Comparison of ENCODE assay signal across 11 mouse cellular contexts in the genomic region with DNA sequence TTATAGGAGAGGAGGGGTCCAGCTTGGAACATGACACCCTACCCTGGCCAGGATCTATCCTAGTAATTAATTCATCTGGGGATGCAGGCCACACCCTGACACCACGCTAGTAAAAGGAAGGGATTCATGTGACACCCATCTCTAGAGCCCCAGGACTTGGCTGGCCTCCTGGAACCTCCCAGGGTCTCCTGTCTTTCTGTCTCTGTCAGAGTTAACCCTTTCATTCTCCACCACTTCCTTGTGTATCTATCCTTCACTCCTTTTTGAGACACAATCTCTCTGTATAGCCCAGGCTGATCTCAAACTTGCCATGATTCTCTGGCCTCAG. TPM values are rescaled to one million over a fixed set of nuclear protein-coding genes. Genes with fewer than 3 reads are reported as not detected.
DNase-seq lines count a peak whose midpoint lies in the region; ATAC-seq and TF ChIP-seq lines count a peak whose summit lies in the region.
"Had no signal": no experiment of that assay in that cellular context is flagged by ENCODE, and none has a peak within 500 bp of the region (broad histone marks: within the 10 kb centered on the region; RNA-seq: fewer than 3 reads in every experiment).

No protein-coding gene starts in this region.

- in situ Hi-C loops in CH12.LX (cut with MboI; ENCODE audit: low pct_ligation_motif_present, low pct_unique_long_range_greater_than_20kb, low sequenced_read_pairs), result loop anchor here (5.0 kb wide), 1 partner anchor 70 kb away; no protein-coding TSS in a partner anchor

- peak overlapping the region; percentile 96 for H3K9ac ChIP-seq in heart, embryonic 11.5 days (ENCODE audit: low read depth, low read length)
- no peak overlapping the region for H3K9ac ChIP-seq in limb, embryonic 14.5 days (ENCODE audit: low read depth, low read length, severe bottlenecking)
- no peak overlapping the region for H3K9ac ChIP-seq in CH12.LX (ENCODE audit: insufficient read depth, low read depth)

- H3K27ac ChIP-seq in heart, embryonic 11.5 days (ENCODE audit: low read depth, low read length), result peak overlapping the region; percentile 100
- no peak overlapping the region for H3K27ac ChIP-seq in limb, embryonic 14.5 days (replicated peaks; ENCODE audit: low read depth, low read length)
- no peak overlapping the region for H3K27ac ChIP-seq in limb, embryonic 10.5 days
- H3K27ac ChIP-seq in CH12.LX (ENCODE audit: insufficient read depth, low read depth), result no peak overlapping the region
- 0 out of 2 replicates have a peak overlapping the region, but pooled peaks have one; percentile 58 for H3K27ac ChIP-seq in embryonic facial prominence, embryonic 10.5 days (replicated peaks)

- no peak for TF ChIP-seq EP300 in CH12.LX (IDR thresholded peaks at IDR 0.05; ENCODE audit: low read length)

- no peak for TF ChIP-seq POLR2A in limb, embryonic 14.5 days (IDR thresholded peaks at IDR 0.05; ENCODE audit: borderline replicate concordance, extremely low read depth, insufficient read depth, insufficient read length)
- no peak for TF ChIP-seq POLR2A in CH12.LX (IDR thresholded peaks at IDR 0.05; ENCODE audit: low read depth, low read length)

- no peak for ATAC-seq in heart, embryonic 11.5 days (replicated peaks; ENCODE audit: insufficient number of reproducible peaks, low FRiP score, low TSS enrichment)
- no peak for ATAC-seq in limb, embryonic 14.5 days (ENCODE audit: low FRiP score, low read depth)

- WGBS in heart, embryonic 11.5 days (ENCODE audit: insufficient replicate concordance), result 0% methylated on average over 1 of the region's 1 CpGs
- WGBS in limb, embryonic 14.5 days, result 0% methylated on average over 1 of the region's 1 CpGs
- 33% methylated on average over 1 of the region's 1 CpGs for whole genome bisulfite sequencing in limb, embryonic 10.5 days
- 9% methylated on average over 1 of the region's 1 CpGs for WGBS in embryonic facial prominence, embryonic 10.5 days

- no peak for DNase-seq in heart, adult 8-10 months (ENCODE audit: low spot score)
- DNase-seq in limb, embryonic 14.5 days (ENCODE audit: low spot score), result peak; percentile 35
- no peak for DNase-seq in limb, embryonic 10.5 days (ENCODE audit: low spot score)
- DNase-seq in CH12.LX (ENCODE audit: extremely low read depth), result no peak
- no peak for DNase-seq in embryonic facial prominence, embryonic 10.5 days (ENCODE audit: low spot score)
- DNase-seq in thymus, postnatal 4 days, result no peak
- DNase-seq: adrenal gland, postnatal 10 days; kidney, postnatal 25 days had no signal

- no peaks in the 10 kb centered on the region for H3K36me3 ChIP-seq in heart, embryonic 11.5 days (ENCODE audit: control insufficient read depth, insufficient read depth, low read length)
- no peaks in the 10 kb centered on the region; the same call in 1 of the 2 replicates for H3K36me3 ChIP-seq in limb, embryonic 14.5 days (ENCODE audit: control insufficient read depth, insufficient read depth, low read length)
- H3K36me3 ChIP-seq in limb, embryonic 10.5 days, result peaks cover 4% of the 10 kb centered on the region
- H3K36me3 ChIP-seq in CH12.LX (replicated peaks in 1 of 2; ENCODE audit: control insufficient read depth in 1 of 2, insufficient read depth in 1 of 2, low read length in 1 of 2), result peaks cover 4 to 27% of the 10 kb centered on the region in 2 experiments
- peaks cover 3% of the 10 kb centered on the region; the same call in 1 of the 2 replicates for H3K36me3 ChIP-seq in embryonic facial prominence, embryonic 10.5 days (replicated peaks)

- no peaks in the 10 kb centered on the region for H3K79me2 ChIP-seq in CH12.LX (replicated peaks; ENCODE audit: control insufficient read depth, extremely low read depth, insufficient read depth, poor library complexity, severe bottlenecking)

- no peak for TF ChIP-seq RAD21 in CH12.LX (IDR thresholded peaks at IDR 0.05; ENCODE audit: low read depth, low read length)

- H3K4me1 ChIP-seq in heart, embryonic 11.5 days (ENCODE audit: control insufficient read depth, insufficient read depth, low read length), result peaks cover 61% of the 10 kb centered on the region
- H3K4me1 ChIP-seq in limb, embryonic 14.5 days (ENCODE audit: control insufficient read depth, insufficient read depth, low read length), result no peaks in the 10 kb centered on the region; the same call in 1 of the 2 replicates
- H3K4me1 ChIP-seq in limb, embryonic 10.5 days, result peaks cover 35% of the 10 kb centered on the region
- H3K4me1 ChIP-seq in CH12.LX (ENCODE audit: control insufficient read depth in 1 of 2, insufficient read depth in 2 of 2), result peaks cover 8 to 29% of the 10 kb centered on the region in 2 experiments
- H3K4me1 ChIP-seq in embryonic facial prominence, embryonic 10.5 days, result peaks cover 64% of the 10 kb centered on the region

- peak overlapping the region; percentile 71 for H3K4me2 ChIP-seq in heart, embryonic 11.5 days
- H3K4me2 ChIP-seq in limb, embryonic 14.5 days (replicated peaks; ENCODE audit: low read depth, low read length, severe bottlenecking), result no peak overlapping the region
- H3K4me2 ChIP-seq in CH12.LX (ENCODE audit: insufficient read depth, low read depth, poor library complexity, severe bottlenecking), result no peak overlapping the region

- H3K27me3 ChIP-seq in heart, embryonic 11.5 days (ENCODE audit: control insufficient read depth, insufficient read depth, low read length), result no peaks in the 10 kb centered on the region
- peaks cover 24% of the 10 kb centered on the region for H3K27me3 ChIP-seq in limb, embryonic 14.5 days (ENCODE audit: control insufficient read depth, insufficient read depth, low read length)
- peaks cover 48% of the 10 kb centered on the region for H3K27me3 ChIP-seq in limb, embryonic 10.5 days (ENCODE audit: low read depth, poor library complexity, severe bottlenecking)
- H3K27me3 ChIP-seq in CH12.LX (replicated peaks), result peaks cover 28% of the 10 kb centered on the region
- H3K27me3 ChIP-seq in embryonic facial prominence, embryonic 10.5 days (replicated peaks; ENCODE audit: low read depth, poor library complexity, severe bottlenecking), result peaks cover 45% of the 10 kb centered on the region

- H3K9me3 ChIP-seq in heart, embryonic 11.5 days (replicated peaks; ENCODE audit: control insufficient read depth, low read length), result no peaks in the 10 kb centered on the region
- H3K9me3 ChIP-seq in limb, embryonic 14.5 days (ENCODE audit: control insufficient read depth, low read length), result no peaks in the 10 kb centered on the region
- no peaks in the 10 kb centered on the region for H3K9me3 ChIP-seq in limb, embryonic 10.5 days (replicated peaks)
- no peaks in the 10 kb centered on the region for H3K9me3 ChIP-seq in CH12.LX (replicated peaks; ENCODE audit: low read length)
- H3K9me3 ChIP-seq in embryonic facial prominence, embryonic 10.5 days, result no peaks in the 10 kb centered on the region

- dilution Hi-C loops in CH12.LX (cut with MboI; ENCODE audit: extremely low pct_ligation_motif_present, extremely low pct_unique_long_range_greater_than_20kb, low sequenced_read_pairs), result no loop called here

- H3K4me3 ChIP-seq in heart, embryonic 11.5 days (ENCODE audit: low read depth, low read length), result no peak overlapping the region
- no peak overlapping the region for H3K4me3 ChIP-seq in limb, embryonic 14.5 days (replicated peaks; ENCODE audit: low read length)
- no peak overlapping the region for H3K4me3 ChIP-seq in limb, embryonic 10.5 days
- no peak overlapping the region for H3K4me3 ChIP-seq in CH12.LX (replicated peaks in 1 of 3; ENCODE audit: low read depth in 2 of 3, low read length in 2 of 3, poor library complexity in 1 of 3)
- H3K4me3 ChIP-seq in embryonic facial prominence, embryonic 10.5 days, result no peak overlapping the region

- TF ChIP-seq CTCF in CH12.LX (conservative IDR thresholded peaks at IDR 0.05 in 1 of 2, IDR thresholded peaks at IDR 0.05 in 1 of 2; ENCODE audit: low read depth in 2 of 2, low read length in 2 of 2), result no peak

RNA-seq across cellular contexts. Expression of a gene that starts 4.7 kb away (rescaled TPM):
- polyA plus RNA-seq in heart, embryonic 11.5 days (2014; fragmentation: Nextera tagmentation; extraction: Ambion mirVana), result 169 and 181 TPM in 2 replicates
- total RNA-seq in heart, adult 8-10 months (2022), result 100 to 1,000 TPM; 109 to 130 (median 125) TPM
- polyA plus RNA-seq in limb, embryonic 14.5 days (2012; rRNA removed), result 167 and 215 TPM in 2 replicates
- polyA plus RNA-seq in limb, embryonic 14.5 days (2014; fragmentation: Nextera tagmentation; extraction: Ambion mirVana), result 78.9 and 81.5 TPM in 2 replicates
- 72.6 and 73.3 TPM in 2 replicates for polyA plus RNA-seq in limb, embryonic 10.5 days (2016; fragmentation: Nextera tagmentation; extraction: Ambion mirVana)
- total RNA-seq in CH12.LX (2012; rRNA removed) (53.0 and 57.7 TPM in 2 replicates), CH12.LX (2014; rRNA removed) (23.4 and 33.9 TPM in 2 replicates)
- polyA plus RNA-seq in CH12.LX (2012; ENCODE audit: insufficient read length, low read depth), result 45.9 and 54.8 TPM in 2 replicates
- polyA plus RNA-seq in embryonic facial prominence, embryonic 10.5 days (2016; fragmentation: Nextera tagmentation; extraction: Ambion mirVana), result 80.3 and 85.1 TPM in 2 replicates

RNA-seq across cellular contexts. Expression of a gene that starts 7.3 kb away (rescaled TPM):
- polyA plus RNA-seq in heart, embryonic 11.5 days (2014; fragmentation: Nextera tagmentation; extraction: Ambion mirVana), result 1.3 and 1.5 TPM in 2 replicates
- total RNA-seq in heart, adult 8-10 months (2022), result 1 to 10 TPM in 1 of 4 experiments, under 1 TPM in 1, not detected in 2; 0.79 to 1.5 TPM
- polyA plus RNA-seq in limb, embryonic 14.5 days (2012; rRNA removed), result 1.8 and 3.1 TPM in 2 replicates
- polyA plus RNA-seq in limb, embryonic 14.5 days (2014; fragmentation: Nextera tagmentation; extraction: Ambion mirVana), result 0.37 and 0.58 TPM in 2 replicates
- polyA plus RNA-seq in limb, embryonic 10.5 days (2016; fragmentation: Nextera tagmentation; extraction: Ambion mirVana), result not detected in 2 replicates
- not detected in 2 replicates for total RNA-seq in CH12.LX (2012; rRNA removed)
- not detected in 2 replicates for total RNA-seq in CH12.LX (2014; rRNA removed)
- not detected in 2 replicates for polyA plus RNA-seq in CH12.LX (2012; ENCODE audit: insufficient read length, low read depth)
- 0.64 TPM in 1 of 2 replicates, not detected in the other for polyA plus RNA-seq in embryonic facial prominence, embryonic 10.5 days (2016; fragmentation: Nextera tagmentation; extraction: Ambion mirVana)
- total RNA-seq: common myeloid progenitor, adult 5-6 weeks; gastrocnemius, postnatal 36 days had no signal

RNA-seq across cellular contexts. Expression of a gene that starts 23.8 kb away (rescaled TPM):
- polyA plus RNA-seq in heart, embryonic 11.5 days (2014; fragmentation: Nextera tagmentation; extraction: Ambion mirVana), result 75.1 and 87.1 TPM in 2 replicates
- 10 to 100 TPM; 73.8 to 84.8 (median 83.7) TPM for total RNA-seq in heart, adult 8-10 months (2022)
- polyA plus RNA-seq in limb, embryonic 14.5 days (2012; rRNA removed), result 182 and 265 TPM in 2 replicates
- polyA plus RNA-seq in limb, embryonic 14.5 days (2014; fragmentation: Nextera tagmentation; extraction: Ambion mirVana), result 149 and 151 TPM in 2 replicates
- 78.6 and 91.4 TPM in 2 replicates for polyA plus RNA-seq in limb, embryonic 10.5 days (2016; fragmentation: Nextera tagmentation; extraction: Ambion mirVana)
- total RNA-seq in CH12.LX (2012; rRNA removed) (25.9 and 32.4 TPM in 2 replicates), CH12.LX (2014; rRNA removed) (14.1 and 14.4 TPM in 2 replicates)
- 42.7 and 49.1 TPM in 2 replicates for polyA plus RNA-seq in CH12.LX (2012; ENCODE audit: insufficient read length, low read depth)
- 82.7 and 85.8 TPM in 2 replicates for polyA plus RNA-seq in embryonic facial prominence, embryonic 10.5 days (2016; fragmentation: Nextera tagmentation; extraction: Ambion mirVana)

RNA-seq across cellular contexts. Expression of a gene that starts 23.9 kb away (rescaled TPM):
- 8.9 and 10.6 TPM in 2 replicates for polyA plus RNA-seq in heart, embryonic 11.5 days (2014; fragmentation: Nextera tagmentation; extraction: Ambion mirVana)
- 1 to 10 TPM; 2.5 to 6.7 (median 3.3) TPM for total RNA-seq in heart, adult 8-10 months (2022)
- 19.8 and 21.5 TPM in 2 replicates for polyA plus RNA-seq in limb, embryonic 14.5 days (2012; rRNA removed)
- 12.2 and 13.6 TPM in 2 replicates for polyA plus RNA-seq in limb, embryonic 14.5 days (2014; fragmentation: Nextera tagmentation; extraction: Ambion mirVana)
- 10.6 and 16.5 TPM in 2 replicates for polyA plus RNA-seq in limb, embryonic 10.5 days (2016; fragmentation: Nextera tagmentation; extraction: Ambion mirVana)
- total RNA-seq in CH12.LX (2012; rRNA removed) (1.2 and 1.3 TPM in 2 replicates), CH12.LX (2014; rRNA removed) (not detected in 2 replicates)
- polyA plus RNA-seq in CH12.LX (2012; ENCODE audit: insufficient read length, low read depth), result 0.33 and 0.39 TPM in 2 replicates
- 13.5 and 14.4 TPM in 2 replicates for polyA plus RNA-seq in embryonic facial prominence, embryonic 10.5 days (2016; fragmentation: Nextera tagmentation; extraction: Ambion mirVana)
- total RNA-seq: common myeloid progenitor, adult 5-6 weeks had no signal

RNA-seq across cellular contexts. Expression of a gene that starts 43.7 kb away (rescaled TPM):
- polyA plus RNA-seq in heart, embryonic 11.5 days (2014; fragmentation: Nextera tagmentation; extraction: Ambion mirVana), result 2.4 and 3.5 TPM in 2 replicates
- total RNA-seq in heart, adult 8-10 months (2022), result 10 to 100 TPM; 33.5 to 37.9 (median 36.4) TPM
- 15.3 and 23.0 TPM in 2 replicates for polyA plus RNA-seq in limb, embryonic 14.5 days (2012; rRNA removed)
- 1.6 and 1.8 TPM in 2 replicates for polyA plus RNA-seq in limb, embryonic 14.5 days (2014; fragmentation: Nextera tagmentation; extraction: Ambion mirVana)
- 0.06 and 0.21 TPM in 2 replicates for polyA plus RNA-seq in limb, embryonic 10.5 days (2016; fragmentation: Nextera tagmentation; extraction: Ambion mirVana)
- total RNA-seq in CH12.LX (2012; rRNA removed) (0.04 TPM in 1 of 2 replicates, not detected in the other), CH12.LX (2014; rRNA removed) (not detected in 2 replicates)
- not detected in 2 replicates for polyA plus RNA-seq in CH12.LX (2012; ENCODE audit: insufficient read length, low read depth)
- polyA plus RNA-seq in embryonic facial prominence, embryonic 10.5 days (2016; fragmentation: Nextera tagmentation; extraction: Ambion mirVana), result 0.68 and 1.1 TPM in 2 replicates
- total RNA-seq: common myeloid progenitor, adult 5-6 weeks had no signal

Comparison
In these comparisons a context has a peak if more than half of its experiments do, and no peak if none do; other contexts are left out.
1. H3K27ac ChIP-seq: peak in heart, embryonic 11.5 days (single experiment) and embryonic facial prominence, embryonic 10.5 days (single experiment); none in limb, embryonic 14.5 days (single experiment), limb, embryonic 10.5 days (single experiment) and CH12.LX (single experiment).